ENCODE assay signal across 8 mouse cellular contexts in the genomic region with DNA sequence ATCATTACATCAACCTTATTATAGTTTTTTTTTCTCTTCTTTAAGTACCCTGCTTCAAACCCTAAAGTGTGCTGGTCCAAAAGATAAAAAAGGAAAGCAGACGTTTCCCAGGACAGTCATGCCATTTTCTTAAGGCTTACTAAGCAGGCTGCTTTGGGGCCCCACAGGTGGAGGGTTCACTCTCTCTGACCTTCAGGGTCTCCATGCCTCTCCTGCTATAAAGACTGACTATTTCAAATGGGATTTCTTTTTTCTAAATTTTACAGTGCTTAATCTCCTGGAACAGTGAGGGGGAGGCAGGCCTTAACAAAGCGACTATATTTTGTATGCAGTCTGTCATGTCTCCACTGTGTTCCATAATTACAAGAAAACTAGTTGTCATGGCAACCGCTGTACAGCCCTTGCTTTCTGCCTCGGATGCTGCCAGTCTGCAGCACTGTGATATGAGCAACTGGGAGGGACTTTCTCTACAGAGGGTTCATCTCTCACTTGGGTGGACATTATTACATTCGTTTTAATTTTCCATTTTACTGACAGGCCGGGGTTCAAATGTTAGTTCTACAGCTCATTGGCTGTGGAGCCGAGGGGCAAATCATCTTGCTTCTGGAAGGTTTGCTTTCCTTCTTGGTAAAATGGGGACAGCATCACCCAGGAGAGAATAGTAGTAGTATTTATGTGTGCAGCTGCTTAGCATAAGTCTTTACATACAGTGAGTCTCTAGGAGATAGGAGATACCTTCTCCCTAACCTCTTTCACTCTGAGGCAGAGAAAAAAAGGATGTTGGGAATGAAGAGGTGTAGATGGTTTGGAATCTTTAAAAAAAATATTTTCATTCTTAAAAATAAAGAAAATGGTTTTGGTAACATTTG. TPM values are rescaled to one million over a fixed set of nuclear protein-coding genes. Genes with fewer than 3 reads are reported as not detected.
DNase-seq lines count a peak whose midpoint lies in the region; ATAC-seq lines count a peak whose summit lies in the region.
"Had no signal": no experiment of that assay in that cellular context is flagged by ENCODE, and none has a peak within 500 bp of the region (broad histone marks: within the 10 kb centered on the region; RNA-seq: fewer than 3 reads in every experiment).

No protein-coding gene starts in this region.

- 20% methylated on average over 7 of the region's 7 CpGs for WGBS in hindbrain, embryonic 14.5 days
- WGBS in midbrain, embryonic 15.5 days, result 21% methylated on average over 7 of the region's 7 CpGs

- peaks cover 26% of the 10 kb centered on the region for H3K36me3 ChIP-seq in hindbrain, embryonic 14.5 days (replicated peaks; ENCODE audit: control insufficient read depth, insufficient read depth)
- H3K36me3 ChIP-seq in midbrain, embryonic 15.5 days (replicated peaks), result 0 out of 2 replicates have a peak, but pooled peaks cover 2% of the 10 kb centered on the region
- H3K36me3 ChIP-seq: limb, embryonic 13.5 days had no signal

- H3K9ac ChIP-seq in hindbrain, embryonic 14.5 days, result peak overlapping the region; percentile 26; the same call in 1 of the 2 replicates
- H3K9ac ChIP-seq in midbrain, embryonic 15.5 days, result no peak overlapping the region; the same call in 1 of the 2 replicates
- H3K9ac ChIP-seq: limb, embryonic 13.5 days had no signal

- peak; percentile 87 for DNase-seq in brain, adult 2 months (ENCODE audit: low read depth, low spot score)
- peak; percentile 81 for DNase-seq in hindbrain, embryonic 14.5 days (ENCODE audit: low spot score)
- no peak for DNase-seq in adrenal gland, adult 18-20 months (ENCODE audit: low spot score in 2 of 2)

- H3K27me3 ChIP-seq in hindbrain, embryonic 14.5 days (ENCODE audit: control insufficient read depth, insufficient read depth, low read length), result no peaks in the 10 kb centered on the region
- no peaks in the 10 kb centered on the region for H3K27me3 ChIP-seq in midbrain, embryonic 15.5 days (replicated peaks)

- ATAC-seq in CD4-positive, CD25-positive, alpha-beta regulatory T cell, adult 4 months, result peak; percentile 51
- ATAC-seq in hindbrain, embryonic 14.5 days (ENCODE audit: low FRiP score), result peak; percentile 93
- peak; percentile 94 for ATAC-seq in midbrain, embryonic 15.5 days (replicated peaks)
- no peak for ATAC-seq in megakaryocyte progenitor cell, adult 5-6 weeks (replicated peaks; ENCODE audit: poor library complexity)
- no peak for ATAC-seq in granulocyte monocyte progenitor cell, adult 5-6 weeks (replicated peaks; ENCODE audit: poor library complexity, severe bottlenecking)

- H3K27ac ChIP-seq in hindbrain, embryonic 14.5 days, result peak overlapping the region; percentile 88
- H3K27ac ChIP-seq in midbrain, embryonic 15.5 days, result peak overlapping the region; percentile 90
- H3K27ac ChIP-seq: limb, embryonic 13.5 days had no signal

- no peak overlapping the region for H3K4me3 ChIP-seq in hindbrain, embryonic 14.5 days (replicated peaks; ENCODE audit: low read length)
- H3K4me3 ChIP-seq in midbrain, embryonic 15.5 days, result no peak overlapping the region
- H3K4me3 ChIP-seq: limb, embryonic 13.5 days had no signal

- H3K4me1 ChIP-seq in hindbrain, embryonic 14.5 days (replicated peaks; ENCODE audit: control insufficient read depth, insufficient read depth, low read length), result peaks cover 55% of the 10 kb centered on the region
- peaks cover 80% of the 10 kb centered on the region for H3K4me1 ChIP-seq in midbrain, embryonic 15.5 days

- peak overlapping the region; percentile 33 for H3K4me2 ChIP-seq in hindbrain, embryonic 14.5 days (replicated peaks)
- H3K4me2 ChIP-seq in midbrain, embryonic 15.5 days, result peak overlapping the region; percentile 33
- H3K4me2 ChIP-seq: limb, embryonic 13.5 days had no signal

- H3K9me3 ChIP-seq in hindbrain, embryonic 14.5 days (ENCODE audit: control insufficient read depth, low read length), result no peaks in the 10 kb centered on the region
- no peaks in the 10 kb centered on the region for H3K9me3 ChIP-seq in midbrain, embryonic 15.5 days
- H3K9me3 ChIP-seq: limb, embryonic 13.5 days had no signal

RNA-seq across cellular contexts. Expression of a gene that starts 27.4 kb away (rescaled TPM):
- 10 to 100 TPM; 72.5 to 88.8 TPM for polyA plus RNA-seq in CD4-positive, CD25-positive, alpha-beta regulatory T cell, adult 4 months (2017; shearing (Covaris generic))
- polyA plus RNA-seq in hindbrain, embryonic 14.5 days (2014; fragmentation: Nextera tagmentation; extraction: Ambion mirVana), result 157 and 172 TPM in 2 replicates
- 653 and 655 TPM in 2 replicates for polyA plus RNA-seq in midbrain, embryonic 15.5 days (2015; fragmentation: Nextera tagmentation; extraction: Ambion mirVana)
- total RNA-seq in adrenal gland, adult 18-20 months (2021), result 10 to 100 TPM; 32.0 to 51.2 TPM
- 0.10 TPM in 1 of 2 replicates, not detected in the other for total RNA-seq in megakaryocyte progenitor cell, adult 5-6 weeks (2015)
- total RNA-seq in megakaryocyte progenitor cell, adult 5-6 weeks (2017), result 0.08 and 0.27 TPM in 2 replicates
- total RNA-seq in granulocyte monocyte progenitor cell, adult 5-6 weeks (2014; fragmentation: Nextera tagmentation), result not detected in 2 replicates
- not detected in 2 replicates for total RNA-seq in granulocyte monocyte progenitor cell, adult 5-6 weeks (2017)

Comparison
In these comparisons a context has a peak if more than half of its experiments do, and no peak if none do; other contexts are left out.
1. ATAC-seq: peak in CD4-positive, CD25-positive, alpha-beta regulatory T cell, adult 4 months (single experiment), hindbrain, embryonic 14.5 days (single experiment) and midbrain, embryonic 15.5 days (single experiment); none in megakaryocyte progenitor cell, adult 5-6 weeks (single experiment) and granulocyte monocyte progenitor cell, adult 5-6 weeks (single experiment).
2. DNase-seq: peak in brain, adult 2 months (single experiment) and hindbrain, embryonic 14.5 days (single experiment); none in adrenal gland, adult 18-20 months (0 of 2).
3. RNA of a gene that starts 27.4 kb away (total RNA-seq): 32.0 to 51.2 TPM in adrenal gland, adult 18-20 months; 0.08 to 0.27 TPM in megakaryocyte progenitor cell, adult 5-6 weeks and not detected in granulocyte monocyte progenitor cell, adult 5-6 weeks; every median in the first group is over 10 times any median in the second.